Mouse (Mus musculus) kidney, embryonic 14.5 days (tissue): ENCODE measurements around the gene Clec4f. TPM values are rescaled to one million over a fixed set of nuclear protein-coding genes. Genes with fewer than 3 reads are reported as not detected.
"Not testable (repeated sequence)": the region's sequence is repeated elsewhere in the genome, so short reads cannot be mapped to it uniquely, and the experiment has no call there.

Source experiments
- ATAC-seq: fragments of 200-750 bp; cut with Nextera tagmentation; 2 replicates; pipeline ENCODE4 v1.8.0; 2017; ENCODE audit warnings: moderate number of reproducible peaks, mild to moderate bottlenecking, moderate TSS enrichment, moderate library complexity; ENCODE audit not compliant: low FRiP score, low TSS enrichment
- H3K27ac ChIP-seq: fragments of 300-500 bp; sonication (generic); 2 replicates; pipeline ENCODE4 v1.5.1; 2014; ENCODE audit warnings: low read depth, mild to moderate bottlenecking, low read length, moderate library complexity, mixed read lengths
- H3K27me3 ChIP-seq: fragments of 300-500 bp; sonication (generic); 2 replicates; pipeline ENCODE4 v1.6.1; 2014; ENCODE audit warnings: mild to moderate bottlenecking, low read length; ENCODE audit not compliant: control insufficient read depth, insufficient read depth
- H3K36me3 ChIP-seq: fragments of 300-500 bp; sonication (generic); 2 replicates; pipeline ENCODE4 v1.6.1; 2014; ENCODE audit warnings: low read length, mixed read lengths; ENCODE audit not compliant: control insufficient read depth, insufficient read depth
- H3K4me1 ChIP-seq: fragments of 300-500 bp; sonication (generic); 2 replicates; pipeline ENCODE4 v1.6.1; 2014; ENCODE audit warnings: low read length, mixed read lengths; ENCODE audit not compliant: control insufficient read depth, insufficient read depth
- H3K4me2 ChIP-seq: fragments of 300-500 bp; sonication (generic); replicated peaks from 2 replicates; pipeline ENCODE4 v1.6.1; 2014; ENCODE audit warnings: low read depth, mild to moderate bottlenecking, low read length
- H3K4me3 ChIP-seq: fragments of 300-500 bp; sonication (generic); 2 replicates; pipeline ENCODE4 v1.5.1; 2014; ENCODE audit warnings: mild to moderate bottlenecking, low read length
- H3K9ac ChIP-seq: fragments of 300-500 bp; sonication (generic); 2 replicates; pipeline ENCODE4 v1.6.1; 2014; ENCODE audit warnings: low read depth, mild to moderate bottlenecking, low read length, moderate library complexity
- H3K9me3 ChIP-seq: fragments of 300-500 bp; sonication (generic); 2 replicates; pipeline ENCODE4 v1.6.1; 2016; ENCODE audit warnings: low read length; ENCODE audit not compliant: control insufficient read depth
- WGBS: fragments of 180-500 bp; shearing (Covaris S2); extraction: QIAGEN DNeasy Blood & Tissue Kit; methylation state at CpG from one replicate; pipeline ENCODE4 v1.1.7; 2014; 5-methylcytosine and 5-hydroxymethylcytosine counted together
- polyA plus RNA-seq: library from polyadenylated mRNA; unstranded; fragments of >200 nt; fragmentation: Nextera tagmentation; extraction: Ambion mirVana; gene quantifications from 2 replicates; pipeline ENCODE4 v1.2.1, GENCODE M21; 2014

Clec4f gene
- polyA plus RNA-seq, 1 experiment from 2014 or later, result not detected

GRCm38 (mm10) chr6:83665009-83665408, 9.0 kb upstream of the Clec4f start:
- Histone ChIP-seq H3K9ac (no peak overlapping the region), H3K27ac (no peak overlapping the region), H3K4me2 (no peak overlapping the region), H3K4me3 (no peak overlapping the region), H3K4me1 (no peaks in the 10 kb centered on the region), H3K27me3 (no peaks in the 10 kb centered on the region), H3K36me3 (no peaks in the 10 kb centered on the region), H3K9me3 (no peaks in the 10 kb centered on the region)
- no peak for ATAC-seq
- 87% methylated on average over 2 of the region's 2 CpGs for WGBS

GRCm38 (mm10) chr6:83660821-83661220, 4.8 kb upstream of the Clec4f start:
- Histone ChIP-seq H3K27ac (no peak overlapping the region), H3K4me1 (no peaks in the 10 kb centered on the region), H3K27me3 (no peaks in the 10 kb centered on the region), H3K36me3 (no peaks in the 10 kb centered on the region), H3K4me3 (no peak overlapping the region), H3K9me3 (no peaks in the 10 kb centered on the region), H3K4me2 (no peak overlapping the region), H3K9ac (no peak overlapping the region)
- WGBS, result 80% methylated on average over 4 of the region's 4 CpGs
- ATAC-seq, result no peak

GRCm38 (mm10) chr6:83646715-83647114, 9.3 kb downstream of the Clec4f start:
- H3K27ac ChIP-seq, result no peak overlapping the region
- H3K4me2 ChIP-seq, result no peak overlapping the region
- ATAC-seq, result no peak
- no peaks in the 10 kb centered on the region for H3K4me1 ChIP-seq
- H3K36me3 ChIP-seq, result no peaks in the 10 kb centered on the region
- H3K27me3 ChIP-seq, result no peaks in the 10 kb centered on the region
- no peak overlapping the region for H3K9ac ChIP-seq
- WGBS, result 86% methylated on average over 10 of the region's 10 CpGs
- H3K9me3 ChIP-seq, result no peaks in the 10 kb centered on the region
- no peak overlapping the region for H3K4me3 ChIP-seq

GRCm38 (mm10) chr6:83635329-83635728, 20.7 kb downstream of the Clec4f start:
- no peak overlapping the region for H3K4me3 ChIP-seq
- no peak overlapping the region for H3K9ac ChIP-seq
- no peaks in the 10 kb centered on the region for H3K27me3 ChIP-seq
- H3K36me3 ChIP-seq, result no peaks in the 10 kb centered on the region
- WGBS, result 75% methylated on average over 1 of the region's 1 CpGs
- H3K4me2 ChIP-seq, result no peak overlapping the region
- no peak for ATAC-seq
- H3K27ac ChIP-seq, result no peak overlapping the region
- H3K9me3 ChIP-seq, result no peaks in the 10 kb centered on the region
- no peaks in the 10 kb centered on the region for H3K4me1 ChIP-seq

- not testable (repeated sequence) for H3K4me3 ChIP-seq, ATAC-seq, H3K9me3 ChIP-seq, H3K27me3 ChIP-seq, H3K4me1 ChIP-seq, H3K4me2 ChIP-seq, H3K9ac ChIP-seq, H3K36me3 ChIP-seq, H3K27ac ChIP-seq
- 87% methylated on average over 4 of the region's 4 CpGs for WGBS
Measured at GRCm38 (mm10) chr6:83634631-83635030, 21.4 kb downstream of the Clec4f start.

- not testable (repeated sequence) for H3K4me3 ChIP-seq, H3K9ac ChIP-seq, H3K9me3 ChIP-seq, H3K27me3 ChIP-seq, H3K4me2 ChIP-seq, H3K36me3 ChIP-seq, ATAC-seq, H3K4me1 ChIP-seq, H3K27ac ChIP-seq
- 40% methylated on average over 5 of the region's 5 CpGs for WGBS
Measured at GRCm38 (mm10) chr6:83634106-83634505, 21.9 kb downstream of the Clec4f start.

- Histone ChIP-seq H3K4me2 (no peak overlapping the region), H3K9ac (no peak overlapping the region), H3K27me3 (no peaks in the 10 kb centered on the region), H3K4me3 (no peak overlapping the region), H3K4me1 (no peaks in the 10 kb centered on the region), H3K36me3 (no peaks in the 10 kb centered on the region), H3K9me3 (no peaks in the 10 kb centered on the region), H3K27ac (no peak overlapping the region)
- no peak for ATAC-seq
- WGBS, result 79% methylated on average over 4 of the region's 4 CpGs
Measured at GRCm38 (mm10) chr6:83631815-83632214, 24.2 kb downstream of the Clec4f start.

GRCm38 (mm10) chr6:83626781-83627180, 29.2 kb downstream of the Clec4f start:
- no peak overlapping the region for H3K9ac ChIP-seq
- no peaks in the 10 kb centered on the region for H3K27me3 ChIP-seq
- ATAC-seq, result no peak
- no peaks in the 10 kb centered on the region for H3K4me1 ChIP-seq
- no peak overlapping the region for H3K4me3 ChIP-seq
- no peaks in the 10 kb centered on the region for H3K36me3 ChIP-seq
- H3K9me3 ChIP-seq, result no peaks in the 10 kb centered on the region
- H3K27ac ChIP-seq, result no peak overlapping the region
- H3K4me2 ChIP-seq, result no peak overlapping the region
- WGBS, result 68% methylated on average over 17 of the region's 17 CpGs

- WGBS, result 39% methylated on average over 9 of the region's 9 CpGs
- H3K27me3 ChIP-seq, result no peaks in the 10 kb centered on the region; the same call in 1 of the 2 replicates
- no peaks in the 10 kb centered on the region for H3K4me1 ChIP-seq
- H3K9me3 ChIP-seq, result no peaks in the 10 kb centered on the region
- no peak overlapping the region for H3K9ac ChIP-seq
- H3K27ac ChIP-seq, result no peak overlapping the region
- H3K4me2 ChIP-seq, result no peak overlapping the region
- no peak for ATAC-seq
- H3K36me3 ChIP-seq, result no peaks in the 10 kb centered on the region
- H3K4me3 ChIP-seq, result no peak overlapping the region
Measured at GRCm38 (mm10) chr6:83619955-83620354, 36.0 kb downstream of the Clec4f start.
